Mouse (Mus musculus) lung, embryonic 14.5 days (tissue): ENCODE data around the gene Asb4. TPM values are rescaled to one million over a fixed set of nuclear protein-coding genes. Genes with fewer than 3 reads are reported as not detected.

Source experiments
- ATAC-seq: fragments of 200-750 bp; cut with Nextera tagmentation; 2 replicates; pipeline ENCODE4 v1.8.0; 2017; ENCODE audit warnings: mild to moderate bottlenecking, moderate TSS enrichment, moderate library complexity; ENCODE audit not compliant: insufficient read depth
- DNase-seq: peaks from one replicate; pipeline ENCODE4 v3.0.0-alpha.2; 2015
- H3K27ac ChIP-seq: fragments of 300-500 bp; sonication (generic); 2 replicates; pipeline ENCODE4 v1.5.1; 2014; ENCODE audit warnings: low read depth, mild to moderate bottlenecking, moderate library complexity
- H3K27me3 ChIP-seq: fragments of 300-500 bp; sonication (generic); 2 replicates; pipeline ENCODE4 v1.6.1; 2014; ENCODE audit warnings: low read length, control low read depth; ENCODE audit not compliant: insufficient read depth
- H3K36me3 ChIP-seq: fragments of 300-500 bp; sonication (generic); 2 replicates; pipeline ENCODE4 v1.6.1; 2014; ENCODE audit warnings: control low read depth; ENCODE audit not compliant: insufficient read depth
- H3K4me1 ChIP-seq: fragments of 300-500 bp; sonication (generic); 2 replicates; pipeline ENCODE4 v1.6.1; 2014; ENCODE audit warnings: antibody characterized with exemption, control low read depth; ENCODE audit not compliant: insufficient read depth
- H3K4me2 ChIP-seq: fragments of 300-500 bp; sonication (generic); 2 replicates; pipeline ENCODE4 v1.6.1; 2014; ENCODE audit warnings: mild to moderate bottlenecking
- H3K4me3 ChIP-seq: fragments of 300-500 bp; sonication (generic); 2 replicates; pipeline ENCODE4 v1.5.1; 2014; ENCODE audit warnings: low read depth, low read length
- H3K9ac ChIP-seq: fragments of 300-500 bp; sonication (generic); 2 replicates; pipeline ENCODE4 v1.6.1; 2014
- H3K9me3 ChIP-seq: fragments of 300-500 bp; sonication (generic); 2 replicates; pipeline ENCODE4 v1.6.1; 2016; ENCODE audit warnings: low read depth, low read length, control low read depth
- CTCF ChIP-seq: IDR thresholded peaks from 2 replicates; pipeline ENCODE4 v1.5.1; 2016; ENCODE audit warnings: antibody characterized with exemption, low read depth
- WGBS: fragments of 180-500 bp; shearing (Covaris S2); extraction: QIAGEN DNeasy Blood & Tissue Kit; methylation state at CpG from one replicate; pipeline ENCODE4 v1.1.7; 2014; 5-methylcytosine and 5-hydroxymethylcytosine counted together
- polyA plus RNA-seq: library from polyadenylated mRNA; unstranded; fragments of >200 nt; fragmentation: Nextera tagmentation; extraction: Ambion mirVana; gene quantifications from 2 replicates; pipeline ENCODE4 v1.2.1, GENCODE M21; 2014

Gene Asb4
- polyA plus RNA-seq, 1 experiment from 2014 or later = 10.8 TPM

- no peak overlapping the region; the same call in 1 of the 2 replicates for H3K4me3 ChIP-seq
- H3K27ac ChIP-seq = no peak overlapping the region
- no peaks in the 10 kb centered on the region for H3K36me3 ChIP-seq
- H3K27me3 ChIP-seq = no peaks in the 10 kb centered on the region
- TF ChIP-seq CTCF = no peak
- peak overlapping the region; percentile 68 for H3K4me2 ChIP-seq
- H3K9me3 ChIP-seq = no peaks in the 10 kb centered on the region
- no peak overlapping the region for H3K9ac ChIP-seq
- peaks cover 8% of the 10 kb centered on the region; the same call in 1 of the 2 replicates for H3K4me1 ChIP-seq
- 25% methylated on average over 13 of the region's 13 CpGs for WGBS
- ATAC-seq (peak; percentile 58; the same call in 1 of the 2 replicates), DNase-seq (peak; percentile 68)
Measured at GRCm38 (mm10) chr6:5381918-5382582, 1.1 kb upstream of the Asb4 start.

- peak; percentile 88 for ATAC-seq
- peak overlapping the region; percentile 47 for H3K9ac ChIP-seq
- H3K27ac ChIP-seq = peak overlapping the region; percentile 44; the same call in 1 of the 2 replicates
Measured at GRCm38 (mm10) chr6:5382583-5383215, 487 bp upstream of the Asb4 start.

GRCm38 (mm10) chr6:5384178-5384490 is 948 bp downstream of the Asb4 start:
- Histone ChIP-seq H3K36me3 (no peaks in the 10 kb centered on the region), H3K4me1 (peaks cover 8% of the 10 kb centered on the region; the same call in 1 of the 2 replicates), H3K4me3 (peak overlapping the region; percentile 35), H3K27me3 (no peaks in the 10 kb centered on the region), H3K9me3 (no peaks in the 10 kb centered on the region), H3K4me2 (peak overlapping the region; percentile 68), H3K9ac (no peak overlapping the region), H3K27ac (no peak overlapping the region)
- peak; percentile 75 for TF ChIP-seq CTCF
- under 1% methylated on average over 11 of the region's 11 CpGs for WGBS
- ATAC-seq = no peak
- DNase-seq = peak; percentile 95

More at GRCm38 (mm10) chr6:5382583-5383215, 487 bp upstream of the Asb4 start:
- DNase-seq = peak; percentile 94
- Histone ChIP-seq H3K4me1 (peaks cover 8% of the 10 kb centered on the region; the same call in 1 of the 2 replicates), H3K27me3 (no peaks in the 10 kb centered on the region), H3K9me3 (no peaks in the 10 kb centered on the region), H3K4me3 (peak overlapping the region; percentile 35), H3K36me3 (no peaks in the 10 kb centered on the region), H3K4me2 (peak overlapping the region; percentile 68)
- peak; percentile 83 for TF ChIP-seq CTCF
- 1% methylated on average over 16 of the region's 16 CpGs for WGBS

- H3K9ac ChIP-seq = no peak overlapping the region
- WGBS = 37% methylated on average over 7 of the region's 7 CpGs
- no peaks in the 10 kb centered on the region for H3K9me3 ChIP-seq
- H3K4me2 ChIP-seq = no peak overlapping the region
- peaks cover 4% of the 10 kb centered on the region; the same call in 1 of the 2 replicates for H3K4me1 ChIP-seq
- H3K27me3 ChIP-seq = no peaks in the 10 kb centered on the region
- no peak for TF ChIP-seq CTCF
- DNase-seq = no peak
- H3K4me3 ChIP-seq = no peak overlapping the region
- ATAC-seq = no peak
- H3K27ac ChIP-seq = no peak overlapping the region
- H3K36me3 ChIP-seq = no peaks in the 10 kb centered on the region
Measured at GRCm38 (mm10) chr6:5385161-5385640, 2.0 kb downstream of the Asb4 start.

- Histone ChIP-seq H3K9me3 (no peaks in the 10 kb centered on the region), H3K4me2 (no peak overlapping the region), H3K27ac (no peak overlapping the region), H3K4me1 (no peaks in the 10 kb centered on the region; the same call in 1 of the 2 replicates), H3K27me3 (no peaks in the 10 kb centered on the region), H3K4me3 (no peak overlapping the region), H3K9ac (no peak overlapping the region), H3K36me3 (no peaks in the 10 kb centered on the region)
- DNase-seq = no peak
- ATAC-seq = no peak
- no peak for TF ChIP-seq CTCF
- WGBS = 78% methylated on average over 4 of the region's 4 CpGs
Measured at GRCm38 (mm10) chr6:5386486-5386885, 3.3 kb downstream of the Asb4 start.

- no peak overlapping the region for H3K4me3 ChIP-seq
- H3K27me3 ChIP-seq = no peaks in the 10 kb centered on the region
- no peak overlapping the region for H3K4me2 ChIP-seq
- H3K9ac ChIP-seq = no peak overlapping the region
- no peaks in the 10 kb centered on the region for H3K9me3 ChIP-seq
- 86% methylated on average over 2 of the region's 2 CpGs for WGBS
- H3K27ac ChIP-seq = no peak overlapping the region
- H3K36me3 ChIP-seq = no peaks in the 10 kb centered on the region
- H3K4me1 ChIP-seq = no peaks in the 10 kb centered on the region; the same call in 1 of the 2 replicates
- ATAC-seq (no peak), DNase-seq (no peak)
- no peak for TF ChIP-seq CTCF
Measured at GRCm38 (mm10) chr6:5387396-5387795, 4.2 kb downstream of the Asb4 start.

- Histone ChIP-seq H3K4me1 (no peaks in the 10 kb centered on the region; the same call in 1 of the 2 replicates), H3K36me3 (no peaks in the 10 kb centered on the region), H3K9ac (peak overlapping the region; percentile 50), H3K4me3 (peak overlapping the region; percentile 37), H3K27me3 (no peaks in the 10 kb centered on the region), H3K9me3 (no peaks in the 10 kb centered on the region), H3K4me2 (peak overlapping the region; percentile 71), H3K27ac (peak overlapping the region; percentile 18; the same call in 1 of the 2 replicates)
- peak; percentile 62 for DNase-seq
- no peak for TF ChIP-seq CTCF
- peak; percentile 57; the same call in 1 of the 2 replicates for ATAC-seq
- WGBS = 3% methylated on average over 11 of the region's 11 CpGs
Measured at GRCm38 (mm10) chr6:5390298-5390697, 7.1 kb downstream of the Asb4 start.
